Mouse (Mus musculus): Measurements from ENCODE around the gene Esyt2.

- TF ChIP-seq POLR2A (IDR thresholded peaks at IDR 0.05; ENCODE audit: control insufficient read depth, extremely low read depth, insufficient read depth, low read length, poor library complexity) (no peak), CTCF (IDR thresholded peaks at IDR 0.05; ENCODE audit: borderline replicate concordance, control insufficient read depth, extremely low read depth, insufficient read depth, low read length, poor library complexity) (no peak)
Measured at GRCm38 (mm10) chr12:116352404-116352803, 71.4 kb downstream of the Esyt2 start.
